Mouse (Mus musculus): ENCODE measurements around the gene Rrp1.

- TF ChIP-seq CTCF (IDR thresholded peaks at IDR 0.05; ENCODE audit: extremely low read depth, insufficient read depth, insufficient read length, insufficient replicate concordance) (peak; percentile 67; the same call in 1 of the 2 replicates), POLR2A (IDR thresholded peaks at IDR 0.05; ENCODE audit: low read depth, low read length) (no peak)
Observed at GRCm38 (mm10) chr10:78440812-78441211, 28.0 kb upstream of the Rrp1 start.

Data from spleen, adult 2 months (tissue).